Mouse (Mus musculus): ENCODE results near the gene Cc2d1a.

- TF ChIP-seq POLR2A (IDR thresholded peaks at IDR 0.05; ENCODE audit: insufficient read depth, low read depth, low read length) (no peak), EP300 (IDR thresholded peaks at IDR 0.05; ENCODE audit: insufficient read depth, low read depth, low read length) (no peak), CTCF (IDR thresholded peaks at IDR 0.05) (no peak)
Measured at GRCm38 (mm10) chr8:84098376-84098775, 49.4 kb downstream of the Cc2d1a start.

Measured in heart, adult 2 months (tissue).